Mouse (Mus musculus): ENCODE results near the gene Naa50. TPM values are rescaled to one million over a fixed set of nuclear protein-coding genes. Genes with fewer than 3 reads are reported as not detected.

Naa50 gene
- 28.1 and 38.1 TPM in 2 replicates for polyA plus RNA-seq (2011; ENCODE audit: insufficient read depth, insufficient read length, low replicate concordance, missing spikeins)

DNA sequence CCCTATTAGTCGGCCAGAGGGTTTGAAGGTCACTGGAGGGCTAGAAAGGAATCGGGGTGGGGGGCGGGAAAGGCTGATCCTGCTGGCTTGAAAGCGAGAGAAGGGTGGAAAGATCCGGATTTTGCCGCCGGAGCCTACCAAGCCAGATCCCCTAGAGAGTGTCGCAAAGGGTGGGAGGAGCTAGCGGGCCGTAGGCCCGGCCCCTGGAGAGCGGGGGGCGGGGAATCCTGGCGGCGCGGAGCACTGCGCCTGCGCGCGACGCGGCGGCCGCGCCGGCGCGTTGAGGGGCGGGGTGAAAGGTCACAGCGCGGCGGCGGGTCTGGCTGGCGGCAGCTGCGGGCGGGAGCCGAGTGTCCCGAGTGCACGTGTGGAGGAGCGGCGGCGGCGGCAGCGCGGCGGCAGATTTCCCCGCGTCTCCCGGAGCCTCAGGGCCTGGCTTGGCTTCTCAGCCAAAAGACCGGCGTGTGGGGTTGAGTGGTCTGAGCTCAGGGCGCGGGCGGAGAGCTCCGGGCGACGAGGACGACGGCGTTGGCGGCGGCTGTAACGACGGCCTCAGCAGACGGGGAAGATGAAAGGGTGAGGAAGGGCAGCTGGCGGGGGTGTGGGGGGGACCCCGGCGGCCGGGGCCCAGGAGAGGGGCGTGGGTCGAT, at the start of gene Naa50, which contains the start of gene Atp6v1a:
Gene Naa50, plus strand, starts transcription at position 295 of the 650 bp plus-strand sequence.
Gene Atp6v1a, minus strand, starts transcription at position 170 of the 650 bp plus-strand sequence.
- Histone ChIP-seq H3K4me3 (replicated peaks; ENCODE audit: control insufficient read depth, low read depth, low read length) (peak within 1 kb of the TSS; percentile 89), H3K27ac (ENCODE audit: control insufficient read depth, insufficient read depth, low read depth, low read length, poor library complexity) (peak within 1 kb of the TSS; percentile 99), H3K4me1 (ENCODE audit: control insufficient read depth, insufficient read depth, low read length) (peaks cover 2% of the 10 kb centered on the region)
- under 1% methylated on average over 71 of the region's 71 CpGs for WGBS
- TF ChIP-seq POLR2A (IDR thresholded peaks at IDR 0.05; ENCODE audit: borderline replicate concordance, control insufficient read depth, low read depth, low read length) (peak; percentile 69; the same call in 1 of the 2 replicates), CTCF (IDR thresholded peaks at IDR 0.05; ENCODE audit: control insufficient read depth, insufficient read depth, low read length) (no peak)

DNA sequence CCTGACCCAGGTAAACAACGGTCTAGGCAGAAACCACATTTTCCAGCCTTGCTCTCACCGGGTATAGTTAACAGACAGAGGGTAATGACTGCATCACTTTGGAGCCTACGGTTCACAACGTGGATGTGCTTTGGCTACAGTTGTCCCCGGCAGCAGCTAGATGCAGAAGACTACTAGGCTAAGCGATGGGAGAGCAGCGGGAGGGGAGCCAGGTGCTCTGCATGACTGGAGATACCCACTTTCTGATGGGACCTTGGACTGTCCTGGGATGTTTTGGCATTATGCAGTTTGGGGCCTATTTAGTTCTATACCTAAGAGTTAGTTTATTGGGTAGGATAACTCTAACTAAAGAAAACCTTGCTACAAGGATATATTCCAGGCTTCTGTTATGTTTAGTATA, 40.3 kb upstream of the Naa50 start:
- WGBS, result 89% methylated on average over 7 of the region's 7 CpGs
- TF ChIP-seq CTCF (IDR thresholded peaks at IDR 0.05; ENCODE audit: control insufficient read depth, insufficient read depth, low read length) (no peak), POLR2A (IDR thresholded peaks at IDR 0.05; ENCODE audit: borderline replicate concordance, control insufficient read depth, low read depth, low read length) (no peak)
- peaks cover 2% of the 10 kb centered on the region for H3K4me1 ChIP-seq (ENCODE audit: control insufficient read depth, insufficient read depth, low read length)
- no peak overlapping the region for H3K27ac ChIP-seq (ENCODE audit: control insufficient read depth, insufficient read depth, low read depth, low read length, poor library complexity)
- no peak overlapping the region for H3K4me3 ChIP-seq (replicated peaks; ENCODE audit: control insufficient read depth, low read depth, low read length)

GRCm38 (mm10) chr16:44101181-44101710, 38.4 kb upstream of the Naa50 start:
- Histone ChIP-seq H3K4me1 (ENCODE audit: control insufficient read depth, insufficient read depth, low read length) (peaks cover 2% of the 10 kb centered on the region), H3K4me3 (replicated peaks; ENCODE audit: control insufficient read depth, low read depth, low read length) (no peak overlapping the region), H3K27ac (ENCODE audit: control insufficient read depth, insufficient read depth, low read depth, low read length, poor library complexity) (no peak overlapping the region)
- WGBS, result 90% methylated on average over 12 of the region's 12 CpGs
- no peak for TF ChIP-seq CTCF (IDR thresholded peaks at IDR 0.05; ENCODE audit: control insufficient read depth, insufficient read depth, low read length)

DNA sequence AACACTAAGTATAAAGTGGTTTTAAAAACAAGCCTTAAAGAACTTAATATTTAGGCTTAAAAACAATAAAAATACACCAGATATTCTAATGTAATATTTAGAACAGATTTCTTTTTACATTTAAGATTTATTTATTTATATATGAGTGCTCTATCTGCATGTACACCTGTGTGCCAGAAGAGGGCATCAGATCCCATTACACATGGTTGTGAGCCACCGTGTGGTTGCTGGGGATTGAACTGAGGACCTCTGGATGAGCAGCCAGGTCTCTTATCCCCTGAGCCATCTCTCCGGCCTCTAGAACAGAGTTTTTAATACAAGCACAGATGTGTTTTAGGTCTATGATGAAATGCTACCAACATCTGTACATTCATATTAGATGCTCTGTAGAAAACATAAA, 36.7 kb upstream of the Naa50 start:
- Histone ChIP-seq H3K4me3 (replicated peaks; ENCODE audit: control insufficient read depth, low read depth, low read length) (no peak overlapping the region), H3K27ac (ENCODE audit: control insufficient read depth, insufficient read depth, low read depth, low read length, poor library complexity) (no peak overlapping the region), H3K4me1 (ENCODE audit: control insufficient read depth, insufficient read depth, low read length) (peaks cover 2% of the 10 kb centered on the region)
- WGBS, result 86% methylated on average over 2 of the region's 2 CpGs
- no peak for TF ChIP-seq POLR2A (IDR thresholded peaks at IDR 0.05; ENCODE audit: borderline replicate concordance, control insufficient read depth, low read depth, low read length)
- no peak for TF ChIP-seq CTCF (IDR thresholded peaks at IDR 0.05; ENCODE audit: control insufficient read depth, insufficient read depth, low read length)

DNA sequence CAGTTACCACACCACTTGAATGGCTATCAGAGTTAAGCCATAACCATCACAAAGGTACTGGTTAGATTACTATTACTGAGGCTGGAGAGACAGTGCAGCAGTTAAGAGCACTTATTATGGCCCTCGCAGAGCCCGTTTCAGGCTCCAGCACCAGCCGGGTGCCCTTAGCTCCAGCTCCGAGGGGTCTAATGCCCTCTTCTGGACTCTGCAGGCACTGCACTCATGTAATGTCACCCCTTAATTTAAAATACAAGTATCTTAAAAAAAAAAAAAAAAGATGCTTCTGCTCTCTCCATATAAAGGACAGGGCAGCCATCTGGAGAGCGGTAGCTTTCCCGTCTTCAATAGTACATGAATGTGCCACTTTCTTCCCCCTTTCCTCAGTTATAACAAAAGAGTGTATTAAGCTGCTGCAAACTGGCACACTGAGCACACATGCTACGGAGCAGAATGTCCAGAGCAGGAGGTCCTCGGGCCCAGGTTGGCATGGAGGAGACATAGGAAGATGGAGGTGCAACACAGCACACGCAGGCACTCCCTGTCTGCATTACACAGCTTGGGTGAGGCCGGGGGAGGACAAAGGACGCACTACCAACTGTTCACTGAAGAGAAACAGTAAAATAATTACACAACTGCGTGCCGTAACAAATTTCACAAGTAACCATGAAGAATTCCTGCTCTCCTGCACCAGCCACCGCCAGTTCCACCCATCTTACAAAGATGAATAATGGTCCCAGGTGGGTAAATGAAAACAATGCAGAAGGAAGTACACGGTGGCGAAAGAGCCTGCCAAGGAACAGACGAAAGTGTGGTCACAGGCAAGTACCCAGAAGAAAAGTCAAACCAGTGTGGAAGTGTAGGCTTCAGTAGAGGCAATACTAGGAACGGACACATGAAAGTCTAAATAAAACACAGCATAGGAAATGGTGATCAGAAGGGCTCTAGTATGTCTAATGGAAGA, 35.5 kb upstream of the Naa50 start:
- TF ChIP-seq CTCF (IDR thresholded peaks at IDR 0.05; ENCODE audit: control insufficient read depth, insufficient read depth, low read length) (no peak), POLR2A (IDR thresholded peaks at IDR 0.05; ENCODE audit: borderline replicate concordance, control insufficient read depth, low read depth, low read length) (no peak)
- H3K27ac ChIP-seq (ENCODE audit: control insufficient read depth, insufficient read depth, low read depth, low read length, poor library complexity), result peak overlapping the region; percentile 29; the same call in 1 of the 2 replicates
- WGBS, result 59% methylated on average over 18 of the region's 18 CpGs
- no peak overlapping the region for H3K4me3 ChIP-seq (replicated peaks; ENCODE audit: control insufficient read depth, low read depth, low read length)
- peaks cover 2% of the 10 kb centered on the region for H3K4me1 ChIP-seq (ENCODE audit: control insufficient read depth, insufficient read depth, low read length)

- peaks cover 2% of the 10 kb centered on the region for H3K4me1 ChIP-seq (ENCODE audit: control insufficient read depth, insufficient read depth, low read length)
- WGBS, result 85% methylated on average over 2 of the region's 2 CpGs
- no peak for TF ChIP-seq POLR2A (IDR thresholded peaks at IDR 0.05; ENCODE audit: borderline replicate concordance, control insufficient read depth, low read depth, low read length)
- no peak for TF ChIP-seq CTCF (IDR thresholded peaks at IDR 0.05; ENCODE audit: control insufficient read depth, insufficient read depth, low read length)
- no peak overlapping the region for H3K4me3 ChIP-seq (replicated peaks; ENCODE audit: control insufficient read depth, low read depth, low read length)
- no peak overlapping the region for H3K27ac ChIP-seq (ENCODE audit: control insufficient read depth, insufficient read depth, low read depth, low read length, poor library complexity)
Measured at GRCm38 (mm10) chr16:44105211-44105610, 34.4 kb upstream of the Naa50 start.

DNA sequence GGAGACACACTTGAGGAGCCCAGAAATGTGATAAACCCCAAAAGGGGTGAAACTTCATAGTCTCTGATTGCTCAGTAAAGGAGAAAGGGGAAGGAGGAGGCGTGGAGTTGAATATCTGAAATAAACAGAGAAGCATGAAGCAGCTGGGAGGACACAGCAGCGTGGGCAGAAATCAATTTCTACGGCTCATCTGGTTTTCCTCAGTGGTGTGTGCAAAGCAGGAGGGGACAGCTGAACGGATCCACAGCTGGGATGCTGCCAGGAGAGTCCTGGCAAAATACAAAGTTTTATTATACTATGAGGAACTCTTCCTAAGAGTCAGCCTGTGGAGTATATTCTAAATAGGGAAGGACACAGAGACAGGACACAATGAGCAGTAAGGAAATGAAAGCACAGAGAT, 30.6 kb upstream of the Naa50 start:
- Histone ChIP-seq H3K27ac (ENCODE audit: control insufficient read depth, insufficient read depth, low read depth, low read length, poor library complexity) (no peak overlapping the region), H3K4me3 (replicated peaks; ENCODE audit: control insufficient read depth, low read depth, low read length) (no peak overlapping the region), H3K4me1 (ENCODE audit: control insufficient read depth, insufficient read depth, low read length) (peaks cover 2% of the 10 kb centered on the region)
- 75% methylated on average over 4 of the region's 4 CpGs for WGBS
- TF ChIP-seq CTCF (IDR thresholded peaks at IDR 0.05; ENCODE audit: control insufficient read depth, insufficient read depth, low read length) (no peak), POLR2A (IDR thresholded peaks at IDR 0.05; ENCODE audit: borderline replicate concordance, control insufficient read depth, low read depth, low read length) (no peak)

All from bone marrow, adult 2 months (tissue).